10 mouse cellular contexts compared by ENCODE assay signal in genomic region chr2:157068701-157069354, GRCm38 (mm10). TPM values are rescaled to one million over a fixed set of nuclear protein-coding genes. Genes with fewer than 3 reads are reported as not detected.
A peak's percentile ranks its signal among the peaks of the same experiment; 100 is the strongest.
DNase-seq lines count a peak whose midpoint lies in the region; ATAC-seq and TF ChIP-seq lines count a peak whose summit lies in the region.
"Had no signal": no experiment of that assay in that cellular context is flagged by ENCODE, and none has a peak within 500 bp of the region (broad histone marks: within the 10 kb centered on the region; RNA-seq: fewer than 3 reads in every experiment).

No protein-coding gene starts in this region.

- no peak for ATAC-seq in heart, embryonic 15.5 days (replicated peaks; ENCODE audit: insufficient number of reproducible peaks, insufficient read depth, low FRiP score, low read depth)
- no peak for ATAC-seq in forebrain, embryonic 12.5 days (ENCODE audit: low FRiP score)
- ATAC-seq in liver, postnatal 0 days = no peak

- TF ChIP-seq CTCF in liver, postnatal 0 days (IDR thresholded peaks at IDR 0.05; ENCODE audit: low read depth) = no peak

- no peaks in the 10 kb centered on the region for H3K9me3 ChIP-seq in heart, embryonic 15.5 days (replicated peaks)
- no peaks in the 10 kb centered on the region for H3K9me3 ChIP-seq in forebrain, embryonic 12.5 days
- H3K9me3 ChIP-seq in liver, postnatal 0 days (ENCODE audit: low read length) = no peaks in the 10 kb centered on the region

- peak overlapping the region; percentile 85 for H3K27ac ChIP-seq in heart, embryonic 15.5 days
- H3K27ac ChIP-seq in forebrain, embryonic 12.5 days = peak overlapping the region; percentile 50
- H3K27ac ChIP-seq in liver, postnatal 0 days (ENCODE audit: low read depth) = peak overlapping the region; percentile 62; the same call in 1 of the 2 replicates

- H3K4me3 ChIP-seq in heart, embryonic 15.5 days = no peak overlapping the region
- no peak overlapping the region for H3K4me3 ChIP-seq in forebrain, embryonic 12.5 days (replicated peaks)
- H3K4me3 ChIP-seq in liver, postnatal 0 days (ENCODE audit: low read depth, low read length) = no peak overlapping the region

- H3K4me1 ChIP-seq in heart, embryonic 15.5 days (replicated peaks) = peaks cover 95% of the 10 kb centered on the region
- peaks cover 87% of the 10 kb centered on the region for H3K4me1 ChIP-seq in forebrain, embryonic 12.5 days
- peaks cover 56% of the 10 kb centered on the region for H3K4me1 ChIP-seq in liver, postnatal 0 days (ENCODE audit: insufficient read depth)

- no peak overlapping the region for H3K9ac ChIP-seq in heart, embryonic 15.5 days
- H3K9ac ChIP-seq in forebrain, embryonic 12.5 days = 0 out of 2 replicates have a peak overlapping the region, but pooled peaks have one; percentile 25
- H3K9ac ChIP-seq in liver, postnatal 0 days (replicated peaks) = no peak overlapping the region

- DNase-seq in heart, adult 8-10 months (ENCODE audit: low spot score) = no peak
- peak; percentile 73 for DNase-seq in cerebellum, adult 18-20 months
- no peak for DNase-seq in liver, postnatal 0 days
- DNase-seq in right cerebral cortex, postnatal 14 days = no peak
- DNase-seq in yolk sac, embryonic 10.5 days (ENCODE audit: low spot score) = no peak
- DNase-seq in T-cell, adult 2 months (ENCODE audit: low spot score) = no peak

- no peaks in the 10 kb centered on the region for H3K27me3 ChIP-seq in heart, embryonic 15.5 days
- no peaks in the 10 kb centered on the region for H3K27me3 ChIP-seq in forebrain, embryonic 12.5 days
- no peaks in the 10 kb centered on the region for H3K27me3 ChIP-seq in liver, postnatal 0 days (ENCODE audit: insufficient read depth, low read length)

- 54% methylated on average over 14 of the region's 14 CpGs for WGBS in heart, embryonic 15.5 days
- WGBS in forebrain, embryonic 12.5 days = 69% methylated on average over 14 of the region's 14 CpGs
- WGBS in liver, postnatal 0 days (ENCODE audit: insufficient replicate concordance) = 75% methylated on average over 14 of the region's 14 CpGs

- no peaks in the 10 kb centered on the region for H3K36me3 ChIP-seq in heart, embryonic 15.5 days
- H3K36me3 ChIP-seq in forebrain, embryonic 12.5 days (replicated peaks) = peaks cover 18% of the 10 kb centered on the region
- no peaks in the 10 kb centered on the region for H3K36me3 ChIP-seq in liver, postnatal 0 days (replicated peaks; ENCODE audit: insufficient read depth, low read length)

- H3K4me2 ChIP-seq in heart, embryonic 15.5 days = no peak overlapping the region
- H3K4me2 ChIP-seq in forebrain, embryonic 12.5 days = 0 out of 2 replicates have a peak overlapping the region, but pooled peaks have one; percentile 15
- no peak overlapping the region for H3K4me2 ChIP-seq in liver, postnatal 0 days (ENCODE audit: low read depth, low read length)

- TF ChIP-seq EP300 in liver, postnatal 0 days (IDR thresholded peaks at IDR 0.05; ENCODE audit: low read depth) = no peak

RNA-seq across cellular contexts. Expression of gene Soga1, which starts 10.2 kb away (rescaled TPM):
- polyA plus RNA-seq in heart, embryonic 15.5 days (2015; fragmentation: Nextera tagmentation; extraction: Ambion mirVana) = 1.7 and 2.7 TPM in 2 replicates
- 10 to 100 TPM in 1 of 4 experiments, 1 to 10 TPM in 3; 8.7 to 11.1 (median 8.9) TPM for total RNA-seq in heart, adult 8-10 months (2022)
- polyA plus RNA-seq in forebrain, embryonic 12.5 days (2016; fragmentation: Nextera tagmentation; extraction: Ambion mirVana) = 6.0 and 7.4 TPM in 2 replicates
- polyA plus RNA-seq in liver, postnatal 0 days (2015; fragmentation: Nextera tagmentation; extraction: Ambion mirVana) = 0.65 and 1.0 TPM in 2 replicates

RNA-seq across cellular contexts. Expression of gene Tldc2, which starts 18.0 kb away (rescaled TPM):
- polyA plus RNA-seq in heart, embryonic 15.5 days (2015; fragmentation: Nextera tagmentation; extraction: Ambion mirVana) = not detected in 2 replicates
- not detected for total RNA-seq in heart, adult 8-10 months (2022)
- not detected in 2 replicates for polyA plus RNA-seq in forebrain, embryonic 12.5 days (2016; fragmentation: Nextera tagmentation; extraction: Ambion mirVana)
- not detected in 2 replicates for polyA plus RNA-seq in liver, postnatal 0 days (2015; fragmentation: Nextera tagmentation; extraction: Ambion mirVana)
- total RNA-seq: MEL had no signal
- polyA plus RNA-seq: liver, embryonic 16.5 days had no signal

Comparison
In these comparisons a context has a peak if more than half of its experiments do, and no peak if none do; other contexts are left out.
1. DNase-seq: peak in cerebellum, adult 18-20 months (2 of 2); none in heart, adult 8-10 months (single experiment), liver, postnatal 0 days (single experiment), right cerebral cortex, postnatal 14 days (single experiment), yolk sac, embryonic 10.5 days (single experiment) and T-cell, adult 2 months (single experiment).
2. Peak in every context shown above with its lines, with median percentiles within 50 percentile points of each other: H3K27ac ChIP-seq.